Mouse (Mus musculus) midbrain, embryonic 12.5 days (tissue): ENCODE results near the gene Atxn2. TPM values are rescaled to one million over a fixed set of nuclear protein-coding genes. Genes with fewer than 3 reads are reported as not detected.

Experiments used
- ATAC-seq: fragments of 200-750 bp; cut with Nextera tagmentation; 2 replicates; pipeline ENCODE4 v1.8.0; 2017; ENCODE audit warnings: low read depth, moderate TSS enrichment, moderate library complexity; ENCODE audit not compliant: low FRiP score
- H3K27ac ChIP-seq: fragments of 300-500 bp; sonication (generic); replicated peaks from 2 replicates; pipeline ENCODE4 v1.5.1; 2016; ENCODE audit warnings: mild to moderate bottlenecking
- H3K27me3 ChIP-seq: fragments of 300-500 bp; sonication (generic); 2 replicates; pipeline ENCODE4 v1.6.1; 2016; ENCODE audit warnings: mild to moderate bottlenecking
- H3K36me3 ChIP-seq: fragments of 300-500 bp; sonication (generic); 2 replicates; pipeline ENCODE4 v1.6.1; 2016
- H3K4me1 ChIP-seq: fragments of 300-500 bp; sonication (generic); 2 replicates; pipeline ENCODE4 v1.6.1; 2016
- H3K4me2 ChIP-seq: fragments of 300-500 bp; sonication (generic); replicated peaks from 2 replicates; pipeline ENCODE4 v1.6.1; 2016; ENCODE audit warnings: mild to moderate bottlenecking, moderate library complexity
- H3K4me3 ChIP-seq: fragments of 300-500 bp; sonication (generic); 2 replicates; pipeline ENCODE4 v1.5.1; 2016; ENCODE audit warnings: mild to moderate bottlenecking
- H3K9ac ChIP-seq: fragments of 300-500 bp; sonication (generic); replicated peaks from 2 replicates; pipeline ENCODE4 v1.6.1; 2016; ENCODE audit warnings: mild to moderate bottlenecking, moderate library complexity
- H3K9me3 ChIP-seq: fragments of 300-500 bp; sonication (generic); 2 replicates; pipeline ENCODE4 v1.6.1; 2016; ENCODE audit warnings: mild to moderate bottlenecking
- WGBS: fragments of 180-500 bp; shearing (Covaris S2); methylation state at CpG from one replicate; pipeline ENCODE4 v1.1.7; 2016; 5-methylcytosine and 5-hydroxymethylcytosine counted together
- polyA plus RNA-seq: library from polyadenylated mRNA; unstranded; fragments of >200 nt; fragmentation: Nextera tagmentation; extraction: Ambion mirVana; gene quantifications from 2 replicates; pipeline ENCODE4 v1.2.1, GENCODE M21; 2016

Gene Atxn2
- polyA plus RNA-seq, 1 experiment from 2014 or later = 68.1 TPM

GRCm38 (mm10) chr5:121771611-121772010 is 60.5 kb downstream of the Atxn2 start:
- peaks cover 45% of the 10 kb centered on the region for H3K36me3 ChIP-seq
- no peaks in the 10 kb centered on the region for H3K4me1 ChIP-seq
- no peak overlapping the region for H3K27ac ChIP-seq
- ATAC-seq = no peak
- no peak overlapping the region for H3K4me2 ChIP-seq
- 90% methylated on average over 3 of the region's 3 CpGs for WGBS
- H3K27me3 ChIP-seq = no peaks in the 10 kb centered on the region
- no peak overlapping the region for H3K9ac ChIP-seq
- no peaks in the 10 kb centered on the region for H3K9me3 ChIP-seq
- no peak overlapping the region for H3K4me3 ChIP-seq

GRCm38 (mm10) chr5:121778485-121779119 is 67.5 kb downstream of the Atxn2 start:
- Histone ChIP-seq H3K4me3 (no peak overlapping the region), H3K27ac (0 out of 2 replicates have a peak overlapping the region, but pooled peaks have one; percentile 39), H3K36me3 (peaks cover 65% of the 10 kb centered on the region), H3K9ac (no peak overlapping the region), H3K4me2 (no peak overlapping the region), H3K9me3 (no peaks in the 10 kb centered on the region), H3K4me1 (peaks cover 6% of the 10 kb centered on the region; the same call in 1 of the 2 replicates), H3K27me3 (no peaks in the 10 kb centered on the region)
- WGBS = 91% methylated on average over 7 of the region's 7 CpGs
- ATAC-seq = no peak

- Histone ChIP-seq H3K4me3 (no peak overlapping the region), H3K27ac (no peak overlapping the region), H3K9me3 (no peaks in the 10 kb centered on the region), H3K4me1 (peaks cover 6% of the 10 kb centered on the region; the same call in 1 of the 2 replicates), H3K9ac (no peak overlapping the region), H3K4me2 (no peak overlapping the region), H3K27me3 (no peaks in the 10 kb centered on the region), H3K36me3 (peaks cover 61% of the 10 kb centered on the region)
- WGBS = 83% methylated on average over 5 of the region's 5 CpGs
- ATAC-seq = no peak
These were observed 69.0 kb downstream of the Atxn2 start for GRCm38 (mm10) chr5:121780180-121780579.

GRCm38 (mm10) chr5:121782467-121782866 is 71.3 kb downstream of the Atxn2 start:
- peaks cover 6% of the 10 kb centered on the region; the same call in 1 of the 2 replicates for H3K4me1 ChIP-seq
- H3K9ac ChIP-seq = no peak overlapping the region
- 62% methylated on average over 4 of the region's 4 CpGs for WGBS
- H3K4me3 ChIP-seq = no peak overlapping the region
- peaks cover 62% of the 10 kb centered on the region for H3K36me3 ChIP-seq
- H3K4me2 ChIP-seq = no peak overlapping the region
- no peaks in the 10 kb centered on the region for H3K9me3 ChIP-seq
- H3K27me3 ChIP-seq = no peaks in the 10 kb centered on the region
- no peak for ATAC-seq
- H3K27ac ChIP-seq = no peak overlapping the region

- no peaks in the 10 kb centered on the region for H3K9me3 ChIP-seq
- no peak overlapping the region for H3K4me2 ChIP-seq
- no peaks in the 10 kb centered on the region for H3K27me3 ChIP-seq
- peaks cover under 1% of the 10 kb centered on the region; the same call in 1 of the 2 replicates for H3K4me1 ChIP-seq
- whole genome bisulfite sequencing = 70% methylated on average over 10 of the region's 10 CpGs
- peaks cover 59% of the 10 kb centered on the region for H3K36me3 ChIP-seq
- no peak overlapping the region for H3K9ac ChIP-seq
- H3K4me3 ChIP-seq = no peak overlapping the region
- ATAC-seq = no peak
- 0 out of 2 replicates have a peak overlapping the region, but pooled peaks have one; percentile 15 for H3K27ac ChIP-seq
These were observed 72.8 kb downstream of the Atxn2 start for GRCm38 (mm10) chr5:121783862-121784500.

- H3K36me3 ChIP-seq = peaks cover 76% of the 10 kb centered on the region
- H3K4me1 ChIP-seq = no peaks in the 10 kb centered on the region
- no peak overlapping the region for H3K4me2 ChIP-seq
- no peak overlapping the region for H3K9ac ChIP-seq
- H3K9me3 ChIP-seq = no peaks in the 10 kb centered on the region
- WGBS = 91% methylated on average over 5 of the region's 5 CpGs
- no peak overlapping the region for H3K27ac ChIP-seq
- ATAC-seq = no peak
- no peak overlapping the region for H3K4me3 ChIP-seq
- no peaks in the 10 kb centered on the region for H3K27me3 ChIP-seq
These were observed 79.9 kb downstream of the Atxn2 start for GRCm38 (mm10) chr5:121791026-121791425.

GRCm38 (mm10) chr5:121795800-121796199 is 84.7 kb downstream of the Atxn2 start:
- H3K27ac ChIP-seq = no peak overlapping the region
- peaks cover 79% of the 10 kb centered on the region for H3K36me3 ChIP-seq

GRCm38 (mm10) chr5:121798447-121798846 is 87.3 kb downstream of the Atxn2 start:
- no peak overlapping the region for H3K27ac ChIP-seq
- H3K9ac ChIP-seq = no peak overlapping the region
- no peaks in the 10 kb centered on the region for H3K9me3 ChIP-seq
- no peaks in the 10 kb centered on the region for H3K4me1 ChIP-seq
- no peak overlapping the region for H3K4me2 ChIP-seq
- WGBS = 99% methylated on average over 2 of the region's 2 CpGs
- H3K4me3 ChIP-seq = no peak overlapping the region
- no peaks in the 10 kb centered on the region for H3K27me3 ChIP-seq
- peaks cover 80% of the 10 kb centered on the region for H3K36me3 ChIP-seq
- ATAC-seq = no peak

More at GRCm38 (mm10) chr5:121795800-121796199, 84.7 kb downstream of the Atxn2 start:
- Histone ChIP-seq H3K4me1 (no peaks in the 10 kb centered on the region), H3K9ac (no peak overlapping the region), H3K4me3 (no peak overlapping the region), H3K27me3 (no peaks in the 10 kb centered on the region), H3K4me2 (no peak overlapping the region), H3K9me3 (no peaks in the 10 kb centered on the region)
- WGBS = 84% methylated on average over 3 of the region's 3 CpGs
- ATAC-seq = no peak

GRCm38 (mm10) chr5:121807186-121807585 is 96.0 kb downstream of the Atxn2 start:
- Histone ChIP-seq H3K9me3 (no peaks in the 10 kb centered on the region), H3K27ac (peak overlapping the region; percentile 1; the same call in 1 of the 2 replicates), H3K4me2 (no peak overlapping the region), H3K27me3 (no peaks in the 10 kb centered on the region), H3K36me3 (peaks cover 64% of the 10 kb centered on the region), H3K4me1 (no peaks in the 10 kb centered on the region), H3K9ac (no peak overlapping the region), H3K4me3 (no peak overlapping the region)
- ATAC-seq = no peak
- 70% methylated on average over 3 of the region's 3 CpGs for WGBS

- 87% methylated on average over 2 of the region's 2 CpGs for WGBS
- Histone ChIP-seq H3K4me3 (no peak overlapping the region), H3K4me2 (no peak overlapping the region), H3K9me3 (no peaks in the 10 kb centered on the region), H3K27ac (no peak overlapping the region), H3K9ac (no peak overlapping the region), H3K36me3 (peaks cover 64% of the 10 kb centered on the region), H3K4me1 (no peaks in the 10 kb centered on the region), H3K27me3 (no peaks in the 10 kb centered on the region)
- no peak for ATAC-seq
These were observed 97.1 kb downstream of the Atxn2 start for GRCm38 (mm10) chr5:121808202-121808601.

GRCm38 (mm10) chr5:121809667-121810224 is 98.6 kb downstream of the Atxn2 start:
- 90% methylated on average over 5 of the region's 5 CpGs for WGBS
- no peak for ATAC-seq
- Histone ChIP-seq H3K9me3 (no peaks in the 10 kb centered on the region), H3K36me3 (peaks cover 62% of the 10 kb centered on the region), H3K4me3 (no peak overlapping the region), H3K27me3 (no peaks in the 10 kb centered on the region), H3K9ac (no peak overlapping the region), H3K4me2 (no peak overlapping the region), H3K4me1 (no peaks in the 10 kb centered on the region), H3K27ac (no peak overlapping the region)
